Mouse (Mus musculus): ENCODE measurements around the gene Rnf19b.

The Rnf19b gene

DNA sequence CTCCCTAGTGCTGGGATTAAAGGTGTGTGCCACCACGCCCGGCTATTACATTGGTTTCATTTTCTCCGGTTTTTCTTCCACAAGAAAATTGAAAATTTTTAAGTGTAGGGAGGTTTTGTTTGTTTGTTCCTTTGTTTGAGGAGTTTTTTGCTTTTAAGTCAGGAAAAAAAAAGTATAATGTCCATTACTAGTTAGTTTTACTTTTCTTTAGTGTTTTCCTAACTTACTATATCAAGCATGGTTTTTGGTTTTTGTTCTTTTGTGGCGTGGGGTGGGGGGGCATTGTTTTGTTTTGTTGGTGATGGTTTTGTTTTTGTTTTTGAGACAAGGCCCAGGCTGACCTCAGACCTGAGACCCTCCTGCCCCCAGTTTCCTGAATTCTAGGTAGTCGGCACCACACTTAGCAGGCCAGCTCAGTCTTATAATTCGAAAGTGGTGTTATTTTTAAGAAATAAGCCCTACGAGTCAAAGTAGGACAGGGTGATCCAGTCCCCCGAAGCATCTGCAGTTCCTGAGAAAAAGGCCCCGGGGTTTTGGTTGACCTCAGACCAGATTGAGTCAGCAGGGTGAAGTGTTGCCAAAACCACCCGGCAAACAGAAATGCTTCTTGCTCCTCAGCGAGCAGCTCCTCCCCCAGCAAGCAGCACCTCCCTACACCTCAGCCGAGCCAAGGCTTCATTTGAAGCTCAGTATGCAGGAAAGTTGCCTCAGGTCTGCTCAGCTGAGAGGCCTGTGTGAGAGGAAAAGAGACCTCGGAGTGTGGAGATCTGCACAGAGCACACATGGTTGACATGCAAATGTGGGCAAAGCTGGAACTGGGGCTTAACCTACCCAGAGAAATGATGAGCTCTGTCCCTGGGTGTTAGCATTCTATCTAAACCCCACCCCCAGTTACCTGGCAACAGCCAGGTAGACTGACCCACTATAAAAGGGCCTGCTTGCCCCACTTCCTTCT, 23.1 kb upstream of the Rnf19b start:
- DNase-seq = peak; percentile 78 to 84

DNA sequence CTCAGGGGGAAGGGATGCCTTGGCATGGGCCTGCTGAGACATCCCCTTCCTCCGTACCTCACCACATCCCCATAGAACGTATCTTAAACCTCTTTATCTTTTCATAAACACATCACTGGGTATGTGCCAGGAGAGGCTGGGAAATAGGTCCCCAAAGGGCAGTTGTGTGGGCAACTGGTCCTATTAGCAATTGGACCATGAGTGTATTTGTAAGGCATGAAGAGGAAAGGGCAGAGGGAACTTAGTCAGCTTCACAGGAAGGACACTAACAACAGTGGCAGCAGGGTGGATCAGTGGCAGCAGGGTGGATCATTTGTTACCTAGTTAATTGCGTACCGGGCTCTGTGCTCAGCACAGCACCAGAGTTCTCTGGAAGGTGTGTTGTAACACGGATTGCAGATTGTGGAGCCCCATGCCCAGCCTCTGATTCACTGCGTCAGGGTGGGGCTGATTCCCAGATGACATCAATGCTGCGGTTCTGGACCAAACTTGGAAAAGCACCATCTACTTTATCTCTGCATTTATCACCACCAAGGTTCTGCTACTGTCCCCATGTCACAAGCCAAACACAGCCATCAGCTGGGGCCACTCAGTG, 22.1 kb upstream of the Rnf19b start:
- DNase-seq = no peak

DNA sequence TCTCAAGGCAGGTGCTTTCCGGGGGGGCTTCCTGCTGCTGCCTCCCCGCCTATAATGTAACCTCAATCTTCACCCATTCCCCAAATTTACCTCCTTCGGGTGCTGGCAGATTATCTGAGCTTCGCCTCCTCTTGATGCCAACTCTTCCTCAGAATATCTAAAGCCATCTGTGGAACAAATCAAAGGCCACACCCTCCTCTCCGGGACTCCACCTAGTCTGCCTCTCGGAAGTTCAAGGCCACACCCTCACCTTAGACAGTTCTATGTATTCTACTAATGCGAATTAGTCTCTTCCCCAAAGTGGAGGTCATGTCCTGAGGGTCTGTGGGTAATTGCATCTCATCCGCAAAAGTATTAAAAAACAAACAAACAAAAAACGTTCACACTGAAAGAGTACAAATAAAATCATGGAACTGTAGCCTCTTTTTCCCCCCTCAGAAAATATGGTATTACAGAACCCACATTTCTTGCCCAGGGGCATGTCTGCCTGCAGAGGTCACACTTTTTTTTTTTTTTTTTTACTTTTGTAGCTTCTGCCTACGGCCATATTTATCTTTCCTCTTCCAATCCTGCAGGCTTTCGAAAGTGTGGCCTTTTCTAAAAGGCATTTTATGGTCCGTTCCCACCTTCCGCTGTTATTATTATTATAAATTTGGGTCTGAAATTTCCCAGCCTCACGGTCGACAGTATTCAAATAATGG, 10.2 kb upstream of the Rnf19b start:
- peak in 1 of 2 experiments; percentile 32 for DNase-seq

DNA sequence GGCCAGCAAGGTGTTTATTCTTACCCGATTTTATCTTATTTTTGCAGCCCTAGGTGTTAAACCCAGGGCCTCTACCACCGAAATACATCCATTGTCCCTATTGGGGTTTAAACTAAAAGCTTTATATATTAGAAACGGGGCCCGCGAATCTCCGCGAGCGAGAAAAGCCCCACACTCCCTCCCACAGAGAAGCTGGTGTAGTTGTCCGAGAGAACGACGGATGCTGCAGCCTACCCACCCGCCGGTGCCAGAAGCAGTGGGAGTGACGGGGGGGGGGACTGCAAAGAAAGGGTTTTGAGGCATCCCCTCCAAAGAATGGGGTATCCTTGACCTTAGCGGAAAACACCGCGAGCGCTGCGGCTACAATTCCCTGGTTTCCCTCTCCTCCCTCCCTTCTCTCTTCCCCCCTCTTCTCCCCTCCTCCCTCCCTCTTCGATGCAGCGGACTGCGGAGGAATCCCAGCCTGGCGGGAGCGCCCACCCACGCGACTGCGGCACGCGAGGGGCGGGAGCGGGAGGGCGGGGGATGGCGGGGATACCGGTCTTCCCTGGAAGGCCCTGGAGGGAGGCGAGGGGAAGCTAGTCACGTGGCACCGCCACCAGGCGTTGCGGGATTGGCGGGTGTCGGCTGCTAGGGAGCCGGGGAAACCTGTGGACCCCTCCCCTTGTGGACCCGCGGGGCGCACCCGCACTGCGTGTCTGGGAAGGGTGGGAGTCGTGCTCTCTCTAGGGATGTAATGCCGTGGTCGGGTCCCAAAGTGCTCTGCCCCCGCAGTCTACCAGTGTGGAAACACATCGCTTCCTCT, 9.4 kb upstream of the Rnf19b start:
- peak; percentile 52 for DNase-seq

DNA sequence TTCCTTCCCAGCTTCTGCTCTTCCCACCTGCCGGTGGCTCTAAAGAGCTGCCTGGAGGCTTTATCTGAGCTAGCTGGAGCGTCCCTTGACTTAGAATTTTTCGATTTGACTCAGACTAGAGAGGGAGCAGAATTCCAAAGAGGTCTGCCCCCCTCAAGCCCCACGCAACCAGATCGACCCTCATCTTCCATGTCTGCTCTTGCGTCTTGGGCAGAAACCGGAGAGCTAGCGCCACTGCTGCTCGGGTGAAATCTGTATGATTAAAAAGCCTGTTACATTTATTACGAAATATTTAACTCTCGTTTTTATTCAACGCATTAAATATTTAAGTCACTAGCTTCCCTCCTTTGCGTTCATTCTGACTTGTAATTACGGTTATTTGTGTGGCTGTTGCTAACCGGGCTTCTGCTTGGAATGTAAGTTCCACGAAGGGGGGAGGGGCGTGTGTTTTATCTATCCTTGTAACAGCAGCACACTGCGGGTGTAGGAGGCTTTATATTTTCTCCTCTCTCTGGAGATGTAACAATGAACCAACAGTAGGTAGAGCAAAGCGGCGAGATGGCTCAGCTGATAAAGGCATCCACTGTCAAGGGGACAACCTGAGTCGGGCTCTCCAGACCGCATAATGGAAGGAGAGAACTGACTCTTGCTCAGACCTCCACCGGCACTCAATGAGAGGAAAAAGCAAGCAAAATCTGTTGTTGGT, 8.6 kb upstream of the Rnf19b start:
- peak in 1 of 2 experiments; percentile 23 for DNase-seq

DNA sequence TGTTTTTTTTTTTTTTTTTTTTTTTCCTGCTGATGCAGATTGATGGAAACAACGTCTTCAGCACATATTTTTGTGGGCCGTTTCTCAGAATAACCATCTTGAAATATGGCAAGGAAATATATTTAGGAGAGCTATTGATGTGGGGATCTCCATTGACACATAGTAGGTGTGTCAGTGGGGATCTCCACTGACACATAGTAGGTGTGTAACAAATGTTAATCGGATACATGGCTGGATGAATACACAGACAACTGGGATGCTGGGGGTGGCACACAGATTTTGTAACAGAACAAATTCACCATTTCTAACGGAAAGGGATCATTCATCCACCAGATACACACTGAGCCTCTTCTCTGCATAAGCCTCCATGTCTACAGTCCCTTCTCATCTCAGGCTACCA, 7.7 kb upstream of the Rnf19b start:
- no peak for DNase-seq

DNA sequence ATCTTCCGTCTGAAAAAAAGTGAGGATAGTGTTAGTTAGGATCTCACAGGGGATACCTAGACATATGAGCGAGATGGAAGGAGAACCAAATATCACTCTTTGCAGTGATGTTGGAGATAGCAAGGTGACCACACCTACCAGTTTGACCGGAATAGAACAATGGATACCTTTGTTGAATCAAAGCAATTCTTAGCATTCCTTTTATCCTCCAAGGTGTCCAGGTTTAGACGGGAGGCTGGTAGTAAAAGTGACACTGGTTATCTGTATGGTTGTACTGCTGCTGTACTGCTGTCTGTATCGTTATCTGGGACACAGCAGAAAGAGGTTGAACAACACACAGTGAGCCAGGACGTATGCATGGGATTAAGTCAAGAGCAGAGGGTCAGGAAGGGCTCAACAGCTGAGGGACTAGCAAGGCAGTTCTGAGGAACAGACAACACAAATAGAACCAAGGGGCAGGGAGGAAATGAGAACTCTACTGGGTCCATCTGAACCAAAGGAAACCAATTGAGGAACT, 7.1 kb upstream of the Rnf19b start:
- DNase-seq = no peak

DNA sequence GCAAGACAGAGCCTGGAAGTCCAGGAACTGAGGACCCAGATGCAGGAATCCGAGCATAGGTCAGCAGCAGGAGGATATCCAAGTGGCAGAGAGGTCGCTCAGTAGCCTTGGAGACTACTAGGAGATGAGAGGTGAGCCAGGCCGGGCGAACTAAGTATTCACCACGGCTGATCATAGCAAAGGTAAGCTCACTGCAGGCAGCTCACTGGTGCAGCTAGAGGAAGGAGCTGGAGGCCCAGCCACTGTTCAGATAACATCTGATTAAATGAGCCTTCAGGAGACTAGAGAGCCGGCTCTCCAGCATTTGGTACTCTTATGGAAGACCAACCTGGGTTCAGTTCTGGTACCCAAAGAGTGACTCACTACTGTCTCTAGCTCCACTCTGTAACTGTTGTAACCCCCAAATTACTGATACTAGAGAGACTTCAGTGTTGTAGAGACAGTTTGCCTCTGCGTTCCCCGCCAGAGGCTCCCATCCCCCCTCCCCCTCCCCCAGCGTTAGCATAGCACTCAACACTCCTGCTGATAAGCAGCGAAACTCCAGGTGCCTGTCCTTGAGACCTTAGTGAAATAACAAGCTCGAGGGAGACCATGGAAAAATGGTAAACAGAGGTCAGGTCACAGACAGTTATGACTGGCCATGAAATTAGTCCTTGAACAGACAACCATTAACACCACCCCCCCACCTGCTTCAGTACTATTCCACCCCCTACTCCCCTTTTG, 6.4 kb upstream of the Rnf19b start:
- no peak for DNase-seq

DNA sequence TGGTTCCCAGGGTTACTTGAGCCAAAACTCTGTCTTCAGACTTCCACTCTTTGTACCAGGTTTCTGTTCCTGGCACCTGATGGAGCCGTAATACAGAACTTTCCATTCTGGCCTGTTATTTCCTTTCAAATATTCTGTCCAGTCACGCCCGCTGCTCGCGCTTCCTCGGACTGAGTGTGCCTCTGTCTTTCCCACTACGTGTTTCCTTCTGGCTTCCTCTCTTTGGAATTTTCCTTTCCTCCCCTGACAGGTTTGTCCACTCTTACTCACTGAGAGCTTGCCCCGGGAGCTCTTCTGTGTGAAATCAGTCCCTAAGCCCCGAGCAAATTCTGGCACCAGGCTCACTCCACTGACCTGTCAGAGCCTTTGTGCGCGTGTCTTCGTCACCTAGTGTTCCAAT, 3.3 kb upstream of the Rnf19b start:
- DNase-seq = no peak

DNA sequence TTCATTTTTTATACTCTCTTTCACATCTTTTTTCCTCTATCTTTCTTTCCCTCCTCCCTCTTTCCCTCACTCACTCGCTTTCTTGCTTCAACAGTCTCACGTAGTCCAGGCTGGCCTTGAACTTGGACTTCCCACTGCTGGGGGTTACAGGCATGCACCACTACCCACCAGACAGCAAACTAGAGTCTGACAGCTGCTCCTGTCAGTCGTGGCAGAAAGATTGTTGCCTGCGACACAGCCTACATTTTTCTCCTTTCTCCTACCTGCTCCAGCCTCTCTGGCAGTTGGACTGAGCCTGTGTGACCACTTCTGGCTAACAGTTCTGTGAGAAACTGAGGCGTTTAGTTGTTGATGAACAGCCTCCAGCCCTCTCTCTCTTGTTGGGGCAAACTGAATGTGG, 2.5 kb upstream of the Rnf19b start:
- DNase-seq = no peak

DNA sequence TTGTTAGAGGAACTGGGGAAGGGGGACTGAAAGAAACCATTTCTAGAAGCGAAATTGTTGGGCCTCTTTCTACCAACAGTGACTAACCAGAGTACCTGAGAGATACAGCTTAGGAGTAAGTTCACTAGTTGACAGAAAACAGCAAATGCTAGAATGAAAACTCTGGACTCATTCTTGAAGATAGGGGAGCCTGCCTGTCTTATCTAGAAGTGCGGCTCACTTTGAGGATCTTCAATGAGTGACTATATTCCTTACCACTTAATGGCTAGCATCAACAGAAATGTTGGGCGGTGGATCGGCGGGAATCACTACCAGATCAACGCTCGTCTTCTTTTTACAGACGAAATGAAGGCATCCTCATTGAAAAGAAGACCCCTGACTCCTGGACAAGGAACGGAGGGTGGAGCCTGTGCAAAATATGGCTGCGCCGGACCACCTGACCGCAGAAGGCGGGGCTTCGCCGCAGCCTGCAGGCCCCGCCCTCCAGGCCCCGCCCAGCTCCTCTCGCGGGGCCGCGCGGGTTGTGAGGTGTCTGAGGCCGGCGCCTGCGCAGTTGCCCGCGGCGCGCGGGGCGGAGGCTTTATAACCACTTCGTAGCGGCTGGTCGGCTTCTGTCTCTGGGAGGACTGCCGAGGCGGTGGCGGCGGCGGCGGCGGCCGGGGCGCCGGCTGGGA, 401 bp upstream of the Rnf19b start:
- peak; percentile 98 to 99 for DNase-seq

DNA sequence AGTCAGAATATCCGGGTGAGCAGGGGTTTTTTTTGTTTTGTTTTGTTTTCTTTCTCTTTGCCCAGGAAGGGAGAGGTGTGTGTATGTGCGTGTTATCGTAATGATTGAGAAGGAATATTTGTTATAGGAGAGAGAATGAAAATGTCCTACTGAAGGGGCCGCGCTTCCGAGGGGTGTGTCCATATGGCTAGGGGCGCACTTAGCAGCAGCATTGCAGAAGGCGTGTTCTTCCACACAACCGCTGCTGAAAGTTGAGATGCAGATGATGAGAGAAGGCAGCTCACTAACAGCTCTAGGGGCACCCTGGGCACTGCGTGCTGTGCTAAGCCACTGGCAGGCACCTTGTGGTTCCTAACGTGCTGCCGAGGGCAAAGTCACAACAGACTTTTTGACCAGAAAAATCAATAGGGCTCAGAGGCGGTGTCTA, 1.1 kb downstream of the Rnf19b start:
- peak; percentile 49 to 52 for DNase-seq

DNA sequence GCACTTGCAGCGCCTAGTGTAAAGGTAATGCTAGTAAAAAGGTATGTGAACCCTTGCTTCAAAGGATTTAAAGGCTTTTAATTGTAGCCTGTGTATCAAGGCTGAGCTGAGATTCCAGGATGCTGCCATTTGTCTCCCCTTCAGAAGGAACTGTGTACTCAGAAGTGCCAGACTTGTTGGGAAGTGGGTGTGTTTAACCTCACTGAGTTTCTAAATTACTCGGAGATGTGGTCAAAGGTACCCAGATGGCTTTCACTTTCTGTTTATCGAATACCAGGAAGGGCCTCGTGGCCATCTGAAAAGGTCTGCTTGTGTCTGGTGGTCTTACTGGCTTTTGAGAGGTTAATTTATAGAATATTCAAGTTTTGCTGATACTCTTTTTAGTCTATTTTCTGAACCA, 1.9 kb downstream of the Rnf19b start:
- DNase-seq = peak; percentile 38 to 40

DNA sequence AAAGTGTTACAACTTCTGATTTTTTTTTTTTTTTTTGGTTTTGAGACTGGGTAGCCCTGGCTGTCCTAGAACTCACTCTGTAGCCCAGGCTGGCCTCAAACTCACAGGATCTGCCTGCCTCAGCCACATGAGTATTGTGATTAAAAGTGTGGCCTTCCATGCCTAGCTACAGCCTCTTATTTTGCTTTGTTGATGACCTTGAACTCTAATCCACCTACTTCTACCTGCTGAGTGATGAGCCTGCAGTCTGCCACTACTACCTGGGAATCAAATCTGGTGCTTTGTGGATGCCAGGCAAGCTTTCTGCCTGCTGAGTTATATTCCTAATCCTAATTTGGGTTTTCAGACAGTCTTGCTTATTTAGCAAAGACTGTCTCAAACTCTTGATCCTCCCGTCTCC, 3.4 kb downstream of the Rnf19b start:
- DNase-seq = no peak

DNA sequence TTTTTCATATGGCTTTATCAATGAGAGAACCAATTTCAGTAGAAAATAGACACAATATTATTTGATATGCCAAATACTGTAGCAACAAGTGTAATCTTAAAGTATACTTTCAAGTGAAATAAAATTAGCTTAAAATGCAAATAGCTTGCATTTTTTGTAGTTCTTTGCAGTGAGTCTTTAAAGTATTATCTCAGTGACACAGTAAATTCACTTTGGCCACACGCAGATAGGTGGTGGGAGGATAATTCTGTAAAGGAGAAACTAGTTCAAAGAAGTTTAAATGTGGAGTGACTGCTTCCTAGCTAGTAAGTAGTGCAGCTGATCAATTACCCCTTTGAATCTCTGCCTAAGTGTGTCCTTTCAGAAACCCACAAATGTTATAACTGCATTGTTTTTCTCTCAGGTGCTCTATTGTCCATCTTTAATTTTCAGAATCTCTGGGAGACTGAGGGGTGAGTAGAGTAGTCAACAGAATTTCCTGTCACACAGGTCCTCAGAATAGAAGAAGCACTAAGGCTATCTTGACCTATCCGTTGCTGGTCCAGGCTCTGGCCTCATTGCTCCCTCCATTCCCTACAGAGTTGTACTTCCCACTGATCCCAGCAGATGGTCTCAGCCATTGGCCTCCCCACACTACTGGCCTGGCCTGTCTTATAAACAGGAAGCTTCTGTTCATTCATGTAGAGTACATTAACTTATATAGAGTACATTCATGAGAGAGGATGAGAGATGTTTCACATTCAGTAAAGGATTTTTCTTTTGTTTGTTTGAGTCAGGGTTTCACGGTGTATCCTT, 4.4 kb downstream of the Rnf19b start:
- no peak for DNase-seq

DNA sequence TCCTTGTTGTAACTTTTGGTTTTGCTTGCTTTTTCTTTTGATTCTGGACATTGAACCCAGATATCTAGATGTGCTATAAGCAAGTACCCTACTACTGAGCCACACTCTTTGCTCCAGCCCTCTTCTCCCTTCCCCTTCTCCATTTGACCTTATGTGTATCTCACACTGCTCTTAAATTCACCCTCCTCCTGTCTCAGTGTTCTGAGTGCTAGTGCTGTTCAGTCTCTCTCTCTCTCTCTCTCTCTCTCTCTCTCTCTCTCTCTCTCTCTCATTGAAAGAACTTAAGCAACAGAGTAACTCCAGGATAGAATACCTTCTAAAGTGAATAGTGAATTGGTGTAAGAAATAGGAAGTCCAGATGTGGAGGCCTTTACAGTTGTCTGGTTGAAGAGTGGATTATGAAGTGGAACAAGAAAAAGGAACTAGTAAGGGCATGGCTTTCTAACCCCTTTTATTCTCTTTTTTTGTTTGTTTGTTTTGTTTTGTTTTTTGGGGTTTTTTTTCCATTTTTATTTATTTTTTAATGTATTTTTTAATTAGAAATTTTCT, 7.7 kb downstream of the Rnf19b start:
- no peak for DNase-seq

DNA sequence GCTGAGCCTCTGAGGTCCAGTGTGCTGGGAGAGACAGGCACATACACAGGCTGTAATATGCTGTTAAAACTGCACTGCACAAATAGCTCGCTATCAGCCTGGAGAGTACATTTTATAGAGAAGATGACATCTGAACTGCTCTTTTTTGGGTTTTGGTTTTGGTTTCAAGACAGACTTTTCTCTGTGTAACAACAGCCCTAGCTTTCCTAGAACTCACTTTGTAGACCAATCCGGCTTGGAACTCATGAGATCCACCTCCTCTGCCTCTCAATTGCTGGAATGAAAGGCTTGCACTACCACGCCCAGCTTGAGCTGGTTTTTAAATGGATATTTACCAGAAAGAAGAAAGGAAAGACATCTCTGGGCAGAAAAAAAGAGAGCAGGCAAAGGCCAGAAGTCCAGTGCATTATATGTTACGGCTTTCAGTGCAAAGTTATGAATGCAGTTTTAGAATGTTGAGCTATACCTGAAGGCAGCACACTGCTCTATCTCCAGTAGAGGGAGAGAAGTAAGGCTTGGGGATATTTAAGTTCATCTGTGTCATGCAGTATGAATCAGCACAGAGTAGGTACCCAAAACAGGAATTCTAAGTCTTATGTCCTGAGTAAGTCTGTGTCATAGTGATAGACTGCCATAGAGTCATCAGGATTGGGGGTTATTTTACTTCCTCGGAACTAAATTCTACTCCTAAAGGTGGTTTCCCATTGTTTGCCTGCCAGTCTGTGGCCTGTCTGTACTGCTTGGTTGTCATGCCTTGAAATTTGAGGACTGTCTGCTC, 9.8 kb downstream of the Rnf19b start:
- no peak for DNase-seq

DNA sequence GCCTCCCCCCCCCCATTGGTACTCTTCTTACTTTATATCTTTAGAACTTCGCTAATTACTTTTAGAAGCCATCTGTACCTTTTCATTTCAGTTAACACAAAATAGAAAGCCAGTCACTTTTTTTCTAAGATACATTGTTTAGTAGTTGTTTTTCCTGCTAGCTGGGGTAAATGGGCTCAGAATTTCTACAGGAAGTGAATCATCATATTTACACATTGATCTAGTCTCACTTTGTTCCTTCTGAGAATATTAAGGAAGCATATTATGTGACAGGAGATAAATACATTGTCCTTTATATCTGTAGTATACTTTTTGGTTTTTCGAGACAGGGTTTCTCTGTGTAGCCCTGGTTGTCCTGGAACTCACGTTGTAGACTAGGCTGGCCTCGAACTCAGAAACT, 10.8 kb downstream of the Rnf19b start:
- no peak for DNase-seq

DNA sequence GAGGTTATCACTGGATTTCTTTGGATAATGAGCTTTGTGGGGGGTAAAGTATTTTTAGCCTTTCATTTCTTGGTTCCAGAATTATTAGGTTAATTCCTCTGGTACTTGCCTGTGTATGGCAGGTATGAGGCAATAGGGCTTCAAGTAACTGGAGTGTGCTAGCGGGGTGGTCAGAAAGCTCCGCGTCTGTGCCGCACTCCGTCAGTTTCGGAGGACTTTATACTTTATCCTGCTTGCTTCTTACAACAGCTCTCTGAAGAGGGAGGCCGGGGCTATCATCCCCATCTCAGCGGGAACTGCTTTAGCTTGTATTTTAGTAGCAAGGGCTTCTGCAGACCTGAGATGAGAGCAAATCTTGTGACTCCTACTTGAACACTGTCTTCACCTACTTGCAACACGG, 21.1 kb downstream of the Rnf19b start:
- no peak for DNase-seq

All from B cell, adult 2 months (primary cell).